Mouse (Mus musculus): Measurements from ENCODE around the gene Elk4. TPM values are rescaled to one million over a fixed set of nuclear protein-coding genes. Genes with fewer than 3 reads are reported as not detected.

The Elk4 gene
- polyA plus RNA-seq, 1 experiment from 2014 or later = 8.1 TPM

DNA sequence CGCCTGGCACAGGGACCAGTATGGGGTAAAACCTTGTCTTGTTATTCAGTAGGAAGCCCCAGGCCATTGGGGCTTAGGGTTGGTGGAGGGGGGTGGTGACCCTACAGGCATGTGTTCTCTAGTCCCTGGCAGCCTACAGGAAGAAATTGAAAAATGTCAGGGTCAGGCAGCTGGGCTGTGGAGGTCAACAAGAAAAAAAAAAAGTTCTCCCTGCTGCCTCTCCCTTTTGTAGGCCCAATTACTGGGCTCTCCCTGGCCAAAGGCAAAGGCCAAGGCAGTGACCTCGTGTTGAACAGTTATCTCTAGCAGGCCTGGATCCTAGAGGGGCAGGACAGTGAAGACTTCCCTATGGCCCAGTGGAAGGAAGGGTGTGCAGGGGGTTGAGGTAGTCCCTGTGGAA is 26.9 kb upstream of the Elk4 start:
- Histone ChIP-seq H3K9me3 (replicated peaks; ENCODE audit: control insufficient read depth, low read length, poor library complexity, severe bottlenecking) (no peaks in the 10 kb centered on the region), H3K27ac (ENCODE audit: low read length) (no peak overlapping the region), H3K27me3 (ENCODE audit: control insufficient read depth, insufficient read depth, low read depth, low read length) (no peaks in the 10 kb centered on the region; the same call in 1 of the 2 replicates), H3K4me2 (ENCODE audit: low read length) (no peak overlapping the region), H3K36me3 (ENCODE audit: control insufficient read depth, insufficient read depth, low read length) (no peaks in the 10 kb centered on the region), H3K4me1 (ENCODE audit: control insufficient read depth, insufficient read depth, low read length) (no peaks in the 10 kb centered on the region), H3K4me3 (ENCODE audit: low read depth, low read length) (no peak overlapping the region), H3K9ac (ENCODE audit: low read depth, low read length) (no peak overlapping the region)
- no peak for ATAC-seq
- 29% methylated on average over 2 of the region's 2 CpGs for WGBS

DNA sequence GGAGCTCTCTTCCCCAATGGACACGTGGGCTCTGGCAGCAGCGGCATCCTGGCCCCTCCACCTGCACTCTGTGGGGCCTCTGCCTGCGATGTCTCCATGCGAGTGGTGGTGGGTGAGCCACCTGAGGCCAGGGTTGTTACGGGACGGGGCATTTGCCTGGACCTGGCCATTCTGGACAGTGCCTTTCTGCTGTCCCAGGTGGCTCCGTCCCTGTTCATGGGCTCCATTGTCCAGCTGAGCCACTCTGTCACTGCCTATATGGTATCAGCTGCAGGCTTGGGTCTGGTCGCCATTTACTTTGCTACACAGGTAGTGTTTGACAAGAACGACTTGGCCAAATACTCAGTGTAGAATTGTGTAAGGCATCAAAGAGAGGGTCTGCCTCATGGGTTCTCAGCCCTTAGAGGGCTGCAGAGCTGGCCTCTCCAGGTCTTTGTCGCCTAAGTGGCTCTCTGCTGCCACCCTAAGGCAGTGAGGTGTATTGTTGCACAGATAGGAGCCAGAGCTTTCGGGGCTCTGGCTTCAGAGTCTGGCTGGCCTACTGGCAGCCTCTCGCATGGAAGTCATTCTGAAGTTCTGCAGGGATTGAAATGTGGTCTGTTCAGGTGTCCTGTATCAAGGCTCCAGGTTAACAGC is 25.9 kb upstream of the Elk4 start:
- H3K36me3 ChIP-seq (ENCODE audit: control insufficient read depth, insufficient read depth, low read length) = no peaks in the 10 kb centered on the region

DNA sequence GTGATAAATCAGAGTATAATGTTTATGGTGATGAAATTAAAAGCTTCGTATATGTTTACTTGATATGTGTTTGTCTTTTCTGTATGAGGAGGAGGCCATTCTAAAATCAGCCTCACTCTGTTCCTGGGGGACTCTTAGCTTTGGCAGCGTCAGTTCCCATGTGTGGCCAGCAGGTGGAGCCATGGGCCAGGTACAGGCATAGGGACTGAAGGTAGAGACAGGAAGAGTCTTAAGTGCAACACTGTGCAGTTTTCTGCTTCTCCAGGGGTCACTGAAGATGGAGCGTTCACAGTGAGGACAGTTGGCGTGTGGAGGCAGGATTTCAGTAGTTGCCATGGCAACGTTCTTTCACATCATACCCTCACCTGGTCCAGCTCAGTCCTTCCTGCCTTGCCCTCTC is 24.5 kb upstream of the Elk4 start:
- peak; percentile 57; the same call in 1 of the 2 replicates for ATAC-seq
- 17% methylated on average over 5 of the region's 5 CpGs for WGBS
- H3K4me3 ChIP-seq (ENCODE audit: low read depth, low read length) = no peak overlapping the region
- H3K9ac ChIP-seq (ENCODE audit: low read depth, low read length) = no peak overlapping the region
- no peaks in the 10 kb centered on the region for H3K4me1 ChIP-seq (ENCODE audit: control insufficient read depth, insufficient read depth, low read length)
- no peak overlapping the region for H3K4me2 ChIP-seq (ENCODE audit: low read length)
- H3K36me3 ChIP-seq (ENCODE audit: control insufficient read depth, insufficient read depth, low read length) = no peaks in the 10 kb centered on the region
- H3K27me3 ChIP-seq (ENCODE audit: control insufficient read depth, insufficient read depth, low read depth, low read length) = no peaks in the 10 kb centered on the region
- no peak overlapping the region for H3K27ac ChIP-seq (ENCODE audit: low read length)
- no peaks in the 10 kb centered on the region for H3K9me3 ChIP-seq (replicated peaks; ENCODE audit: control insufficient read depth, low read length, poor library complexity, severe bottlenecking)

More for the DNA sequence above, 25.9 kb upstream of the Elk4 start:
- Histone ChIP-seq H3K27me3 (ENCODE audit: control insufficient read depth, insufficient read depth, low read depth, low read length) (no peaks in the 10 kb centered on the region; the same call in 1 of the 2 replicates), H3K27ac (ENCODE audit: low read length) (no peak overlapping the region), H3K4me2 (ENCODE audit: low read length) (no peak overlapping the region), H3K9me3 (replicated peaks; ENCODE audit: control insufficient read depth, low read length, poor library complexity, severe bottlenecking) (no peaks in the 10 kb centered on the region), H3K4me1 (ENCODE audit: control insufficient read depth, insufficient read depth, low read length) (no peaks in the 10 kb centered on the region), H3K4me3 (ENCODE audit: low read depth, low read length) (no peak overlapping the region), H3K9ac (ENCODE audit: low read depth, low read length) (no peak overlapping the region)
- peak; percentile 55 for ATAC-seq
- 52% methylated on average over 12 of the region's 12 CpGs for WGBS

DNA sequence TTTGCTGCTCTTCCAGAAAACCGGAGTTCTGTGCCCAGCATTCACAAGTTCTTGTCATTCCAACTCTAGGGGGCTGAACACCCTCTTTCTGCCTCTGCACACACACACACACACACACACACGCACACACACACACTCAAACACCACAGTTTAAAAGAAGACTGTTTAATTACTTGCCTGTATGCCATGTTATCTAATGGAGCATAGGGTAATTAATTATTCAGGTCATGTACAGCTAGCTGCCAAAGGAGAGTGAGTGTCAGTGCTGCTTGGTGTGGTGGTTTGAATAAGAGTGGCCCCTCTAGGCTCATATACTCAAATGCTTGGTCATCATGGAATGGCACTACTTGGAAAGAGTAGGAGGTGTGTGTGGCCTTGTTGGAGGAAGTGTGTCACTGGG is 23.6 kb upstream of the Elk4 start:
- Histone ChIP-seq H3K9ac (ENCODE audit: low read depth, low read length) (no peak overlapping the region), H3K4me1 (ENCODE audit: control insufficient read depth, insufficient read depth, low read length) (no peaks in the 10 kb centered on the region), H3K27ac (ENCODE audit: low read length) (no peak overlapping the region), H3K4me2 (ENCODE audit: low read length) (no peak overlapping the region), H3K9me3 (replicated peaks; ENCODE audit: control insufficient read depth, low read length, poor library complexity, severe bottlenecking) (no peaks in the 10 kb centered on the region), H3K27me3 (ENCODE audit: control insufficient read depth, insufficient read depth, low read depth, low read length) (no peaks in the 10 kb centered on the region), H3K36me3 (ENCODE audit: control insufficient read depth, insufficient read depth, low read length) (no peaks in the 10 kb centered on the region), H3K4me3 (ENCODE audit: low read depth, low read length) (no peak overlapping the region)
- ATAC-seq = no peak
- 85% methylated on average over 2 of the region's 2 CpGs for WGBS

DNA sequence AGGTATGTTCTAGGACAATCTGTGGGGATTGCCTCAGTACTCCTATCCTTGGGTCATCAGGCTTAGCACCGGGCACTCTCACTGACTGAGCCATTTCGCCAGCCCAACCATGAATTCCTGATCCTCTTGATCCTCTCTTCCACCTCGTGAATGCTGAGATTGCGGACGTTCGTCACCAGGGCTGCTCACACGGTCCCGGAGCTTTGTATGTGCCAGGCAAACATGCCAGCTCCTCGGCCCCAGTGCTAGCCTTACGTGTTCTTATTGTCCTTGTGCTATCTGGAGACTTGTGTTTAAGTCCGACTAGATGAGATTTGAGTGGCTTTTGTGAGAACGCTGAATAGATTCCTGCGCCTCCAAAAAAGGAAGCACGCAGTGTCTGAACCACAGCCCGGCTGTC is 20.0 kb upstream of the Elk4 start:
- Histone ChIP-seq H3K4me1 (ENCODE audit: control insufficient read depth, insufficient read depth, low read length) (no peaks in the 10 kb centered on the region), H3K36me3 (ENCODE audit: control insufficient read depth, insufficient read depth, low read length) (no peaks in the 10 kb centered on the region), H3K9me3 (replicated peaks; ENCODE audit: control insufficient read depth, low read length, poor library complexity, severe bottlenecking) (no peaks in the 10 kb centered on the region), H3K27ac (ENCODE audit: low read length) (no peak overlapping the region), H3K4me3 (ENCODE audit: low read depth, low read length) (no peak overlapping the region), H3K27me3 (ENCODE audit: control insufficient read depth, insufficient read depth, low read depth, low read length) (no peaks in the 10 kb centered on the region), H3K9ac (ENCODE audit: low read depth, low read length) (no peak overlapping the region), H3K4me2 (ENCODE audit: low read length) (no peak overlapping the region)
- no peak for ATAC-seq
- WGBS = 56% methylated on average over 15 of the region's 15 CpGs

DNA sequence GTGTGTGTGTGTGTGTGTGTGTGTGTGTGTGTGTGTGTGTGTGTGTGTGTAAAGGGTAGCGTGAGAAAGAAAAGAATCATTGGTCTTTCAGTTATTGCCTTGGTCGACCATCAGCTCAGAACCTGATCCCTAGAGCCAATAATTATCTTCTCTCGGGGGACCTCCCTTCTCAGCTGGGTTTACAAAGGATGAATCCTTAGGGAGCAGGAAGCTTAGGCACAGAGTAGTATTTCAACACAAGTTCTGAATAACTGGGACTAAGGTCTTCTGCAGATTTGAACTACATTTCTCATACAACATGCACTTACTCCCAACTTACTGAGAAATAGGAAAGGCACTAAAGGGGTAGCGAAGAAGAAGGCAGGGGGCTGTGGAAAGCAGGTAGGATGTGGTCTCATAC is 17.9 kb upstream of the Elk4 start:
- no peak overlapping the region for H3K27ac ChIP-seq (ENCODE audit: low read length)
- H3K9me3 ChIP-seq (replicated peaks; ENCODE audit: control insufficient read depth, low read length, poor library complexity, severe bottlenecking) = no peaks in the 10 kb centered on the region
- H3K36me3 ChIP-seq (ENCODE audit: control insufficient read depth, insufficient read depth, low read length) = no peaks in the 10 kb centered on the region
- ATAC-seq = no peak
- no peaks in the 10 kb centered on the region for H3K27me3 ChIP-seq (ENCODE audit: control insufficient read depth, insufficient read depth, low read depth, low read length)
- H3K4me1 ChIP-seq (ENCODE audit: control insufficient read depth, insufficient read depth, low read length) = no peaks in the 10 kb centered on the region
- H3K9ac ChIP-seq (ENCODE audit: low read depth, low read length) = no peak overlapping the region
- no peak overlapping the region for H3K4me3 ChIP-seq (ENCODE audit: low read depth, low read length)
- H3K4me2 ChIP-seq (ENCODE audit: low read length) = no peak overlapping the region
- WGBS = 71% methylated on average over 4 of the region's 4 CpGs

DNA sequence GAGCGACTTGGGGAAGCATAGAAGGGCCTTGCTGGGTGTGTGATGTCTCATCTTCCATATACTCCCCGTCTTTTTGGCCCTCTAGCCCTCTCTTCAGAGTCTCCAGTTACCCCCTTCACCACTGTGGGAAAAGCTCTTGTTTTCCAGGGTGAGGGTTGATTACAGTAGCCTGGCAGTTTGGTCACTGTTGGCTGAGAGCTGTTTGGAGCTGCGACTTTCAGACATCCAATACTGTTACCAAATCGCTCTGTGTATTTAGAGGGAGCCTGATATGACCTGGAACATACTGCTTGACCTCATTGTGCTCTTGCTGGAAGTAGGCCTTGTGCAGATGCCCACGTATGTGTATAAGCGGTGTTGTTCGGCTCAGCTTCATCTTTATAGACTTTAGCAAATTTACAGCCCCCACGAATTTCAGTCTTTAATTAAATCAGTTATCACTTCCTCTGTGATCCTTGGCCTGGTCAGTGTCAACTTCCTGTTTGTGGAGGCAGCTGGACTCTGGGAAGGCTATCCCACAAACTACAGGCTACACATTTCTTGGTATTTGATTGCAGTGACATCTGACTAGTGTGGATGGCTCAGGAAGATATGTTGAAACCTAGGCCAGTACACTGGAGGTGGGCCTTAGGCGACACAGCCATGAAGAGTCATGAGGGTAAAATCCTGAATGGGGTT is 17.2 kb upstream of the Elk4 start:
- Histone ChIP-seq H3K4me3 (ENCODE audit: low read depth, low read length) (no peak overlapping the region), H3K4me1 (ENCODE audit: control insufficient read depth, insufficient read depth, low read length) (no peaks in the 10 kb centered on the region), H3K27me3 (ENCODE audit: control insufficient read depth, insufficient read depth, low read depth, low read length) (no peaks in the 10 kb centered on the region), H3K4me2 (ENCODE audit: low read length) (no peak overlapping the region), H3K27ac (ENCODE audit: low read length) (no peak overlapping the region), H3K9me3 (replicated peaks; ENCODE audit: control insufficient read depth, low read length, poor library complexity, severe bottlenecking) (no peaks in the 10 kb centered on the region), H3K9ac (ENCODE audit: low read depth, low read length) (no peak overlapping the region), H3K36me3 (ENCODE audit: control insufficient read depth, insufficient read depth, low read length) (no peaks in the 10 kb centered on the region)
- ATAC-seq = no peak
- 93% methylated on average over 9 of the region's 9 CpGs for WGBS

DNA sequence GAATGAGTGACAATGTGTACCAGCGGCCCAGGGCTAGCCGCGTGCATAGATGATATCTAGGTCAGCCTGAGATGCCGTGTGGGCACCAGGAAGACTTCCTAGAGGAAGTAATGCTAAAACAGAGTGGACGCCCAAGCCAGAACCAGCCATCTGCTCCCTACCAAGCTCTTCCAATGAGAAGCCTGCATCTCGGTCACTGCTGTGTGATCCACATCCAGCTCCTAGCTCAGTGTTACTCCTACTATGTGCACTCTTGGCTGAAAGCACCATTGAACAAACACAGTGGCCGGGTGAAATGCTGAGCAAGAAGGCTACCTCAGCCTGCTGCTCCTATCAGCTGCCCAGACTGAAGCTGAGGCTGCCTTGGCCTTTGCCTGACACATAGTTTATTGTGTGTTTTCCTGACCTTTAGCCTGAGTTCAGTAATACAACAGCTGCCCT is 14.8 kb upstream of the Elk4 start:
- Histone ChIP-seq H3K9ac (ENCODE audit: low read depth, low read length) (no peak overlapping the region), H3K4me2 (ENCODE audit: low read length) (no peak overlapping the region), H3K4me3 (ENCODE audit: low read depth, low read length) (no peak overlapping the region), H3K27ac (ENCODE audit: low read length) (no peak overlapping the region), H3K4me1 (ENCODE audit: control insufficient read depth, insufficient read depth, low read length) (no peaks in the 10 kb centered on the region), H3K27me3 (ENCODE audit: control insufficient read depth, insufficient read depth, low read depth, low read length) (no peaks in the 10 kb centered on the region), H3K9me3 (replicated peaks; ENCODE audit: control insufficient read depth, low read length, poor library complexity, severe bottlenecking) (no peaks in the 10 kb centered on the region), H3K36me3 (ENCODE audit: control insufficient read depth, insufficient read depth, low read length) (no peaks in the 10 kb centered on the region)
- 90% methylated on average over 7 of the region's 7 CpGs for WGBS
- ATAC-seq = no peak

DNA sequence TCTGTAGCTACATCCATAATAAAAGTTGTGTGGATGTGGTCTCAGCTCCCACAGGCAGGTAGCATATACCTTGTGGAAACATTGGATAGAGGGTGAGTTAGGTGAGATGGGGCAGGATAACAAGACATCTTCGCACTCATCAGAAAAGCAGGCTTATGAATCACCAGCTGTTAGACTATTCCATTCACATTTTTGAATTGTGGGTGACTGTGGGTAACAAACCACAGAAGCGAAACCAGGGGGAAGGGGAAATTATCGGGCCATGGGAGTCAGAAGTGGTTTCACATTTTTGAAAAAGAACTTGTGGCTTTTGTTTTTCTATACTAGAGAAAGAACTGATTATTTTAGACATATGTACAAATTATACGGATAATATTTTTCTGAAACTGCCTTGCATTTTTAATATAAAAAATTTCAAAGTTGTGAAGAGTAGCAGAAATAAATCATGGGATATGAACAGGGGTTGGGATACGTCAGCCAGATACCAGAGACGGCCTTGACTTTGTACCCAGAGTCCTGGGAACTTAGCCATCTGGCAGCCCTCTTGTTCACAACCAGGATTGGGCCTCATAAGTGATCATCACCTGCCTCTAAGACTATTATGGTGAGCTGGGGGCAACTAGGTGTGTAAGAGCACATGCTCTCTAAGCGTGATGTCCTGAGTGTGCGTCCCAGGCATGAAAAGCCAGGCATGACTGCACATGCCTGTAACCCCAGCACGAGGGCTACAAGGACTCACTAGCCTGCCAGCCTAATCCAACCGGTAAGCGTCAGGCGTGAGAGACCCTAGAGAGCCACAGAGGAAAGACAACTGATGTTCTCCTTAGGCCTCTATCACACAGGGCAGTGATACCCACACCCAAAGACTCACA is 14.0 kb upstream of the Elk4 start:
- Histone ChIP-seq H3K4me3 (ENCODE audit: low read depth, low read length) (no peak overlapping the region), H3K27me3 (ENCODE audit: control insufficient read depth, insufficient read depth, low read depth, low read length) (no peaks in the 10 kb centered on the region), H3K27ac (ENCODE audit: low read length) (no peak overlapping the region), H3K9ac (ENCODE audit: low read depth, low read length) (no peak overlapping the region), H3K9me3 (replicated peaks; ENCODE audit: control insufficient read depth, low read length, poor library complexity, severe bottlenecking) (no peaks in the 10 kb centered on the region), H3K4me2 (ENCODE audit: low read length) (no peak overlapping the region), H3K4me1 (ENCODE audit: control insufficient read depth, insufficient read depth, low read length) (no peaks in the 10 kb centered on the region), H3K36me3 (ENCODE audit: control insufficient read depth, insufficient read depth, low read length) (no peaks in the 10 kb centered on the region)
- 86% methylated on average over 12 of the region's 12 CpGs for WGBS
- no peak for ATAC-seq

Measured in midbrain, embryonic 16.5 days (tissue).